Mouse (Mus musculus): ENCODE measurements at regions not wholly inside any gene's neighbourhood (a gene's known extent, or its start where the extent isn't known, plus 50 kb on each side); places are given as distances from the start of the nearest gene placed in this dataset.

DNA sequence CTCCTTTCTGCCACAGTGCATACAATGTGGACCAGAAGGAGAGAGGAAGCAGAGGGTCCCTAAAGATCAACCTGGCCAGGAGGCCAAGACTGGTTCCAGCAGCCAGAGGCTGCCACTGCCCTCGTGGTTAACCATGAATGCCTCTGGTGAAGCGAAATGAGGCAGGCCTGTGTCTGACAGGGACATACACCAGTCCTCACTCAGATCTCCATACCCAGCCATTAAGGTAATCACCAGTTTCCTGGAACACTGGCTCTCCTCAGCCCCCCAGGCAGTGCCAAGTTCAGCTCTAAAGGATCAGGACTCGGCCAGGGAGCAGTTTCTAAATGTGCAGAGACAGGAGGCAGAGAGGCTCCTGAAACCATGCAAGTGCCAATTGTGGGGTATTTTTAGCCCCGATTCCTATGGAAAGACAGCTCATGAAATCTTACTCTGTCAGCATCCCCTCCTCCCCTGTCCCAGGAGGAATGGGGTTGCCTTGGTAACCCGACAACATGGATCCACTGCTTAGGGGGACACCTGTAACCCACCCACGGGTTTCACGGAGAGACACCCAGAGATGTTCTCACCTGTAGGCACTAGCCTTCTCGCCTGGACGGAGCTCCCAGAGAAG, 103.6 kb downstream of the Ier5 start:
- TF ChIP-seq POLR2A (IDR thresholded peaks at IDR 0.05; ENCODE audit: control insufficient read depth, extremely low read depth, insufficient read depth, low read length, poor library complexity) (no peak), CTCF (IDR thresholded peaks at IDR 0.05; ENCODE audit: borderline replicate concordance, control insufficient read depth, extremely low read depth, insufficient read depth, low read length, poor library complexity) (no peak)
